Mouse (Mus musculus): ENCODE measurements around the gene Aoc2. TPM values are rescaled to one million over a fixed set of nuclear protein-coding genes. Genes with fewer than 3 reads are reported as not detected.

Gene Aoc2
- total and polyA plus RNA-seq, 3 experiments = 1.6 to 2.3 (median 2.2) TPM

- no peak overlapping the region for H3K4me3 ChIP-seq
- H3K4me1 ChIP-seq (ENCODE audit: control insufficient read depth, insufficient read depth, low read length) = no peaks in the 10 kb centered on the region
- intact Hi-C loops (cut with DNase I) = no loop called here
- no peaks in the 10 kb centered on the region for H3K36me3 ChIP-seq (ENCODE audit: control insufficient read depth, insufficient read depth, low read length)
- H3K9ac ChIP-seq (ENCODE audit: low read depth, low read length) = no peak overlapping the region
- H3K27ac ChIP-seq = no peak overlapping the region
- H3K27me3 ChIP-seq (ENCODE audit: control insufficient read depth, insufficient read depth, low read length) = no peaks in the 10 kb centered on the region
- no peak for DNase-seq
- H3K79me2 ChIP-seq (replicated peaks; ENCODE audit: control insufficient read depth, insufficient read depth, low read length) = no peaks in the 10 kb centered on the region
- TF ChIP-seq EP300 (IDR thresholded peaks at IDR 0.05; ENCODE audit: insufficient read depth, low read depth, low read length) (no peak), POLR2A (IDR thresholded peaks at IDR 0.05; ENCODE audit: insufficient read depth, low read depth, low read length) (no peak), CTCF (IDR thresholded peaks at IDR 0.05) (no peak)
- WGBS = 74% methylated on average over 3 of the region's 3 CpGs
Observed at GRCm38 (mm10) chr11:101311083-101311482, 13.8 kb upstream of the Aoc2 start.

GRCm38 (mm10) chr11:101312150-101312549, 12.7 kb upstream of the Aoc2 start:
- DNase-seq = no peak
- H3K27ac ChIP-seq = no peak overlapping the region
- H3K79me2 ChIP-seq (replicated peaks; ENCODE audit: control insufficient read depth, insufficient read depth, low read length) = peaks cover 5% of the 10 kb centered on the region; the same call in 1 of the 2 replicates
- no peak overlapping the region for H3K9ac ChIP-seq (ENCODE audit: low read depth, low read length)
- H3K36me3 ChIP-seq (ENCODE audit: control insufficient read depth, insufficient read depth, low read length) = no peaks in the 10 kb centered on the region
- TF ChIP-seq POLR2A (IDR thresholded peaks at IDR 0.05; ENCODE audit: insufficient read depth, low read depth, low read length) (no peak), CTCF (IDR thresholded peaks at IDR 0.05) (no peak), EP300 (IDR thresholded peaks at IDR 0.05; ENCODE audit: insufficient read depth, low read depth, low read length) (no peak)
- H3K27me3 ChIP-seq (ENCODE audit: control insufficient read depth, insufficient read depth, low read length) = no peaks in the 10 kb centered on the region
- no peak overlapping the region for H3K4me3 ChIP-seq
- WGBS = 15% methylated on average over 3 of the region's 3 CpGs
- 0 out of 2 replicates have a peak, but pooled peaks cover 1% of the 10 kb centered on the region for H3K4me1 ChIP-seq (ENCODE audit: control insufficient read depth, insufficient read depth, low read length)
- intact Hi-C loops (cut with DNase I) = no loop called here

DNA sequence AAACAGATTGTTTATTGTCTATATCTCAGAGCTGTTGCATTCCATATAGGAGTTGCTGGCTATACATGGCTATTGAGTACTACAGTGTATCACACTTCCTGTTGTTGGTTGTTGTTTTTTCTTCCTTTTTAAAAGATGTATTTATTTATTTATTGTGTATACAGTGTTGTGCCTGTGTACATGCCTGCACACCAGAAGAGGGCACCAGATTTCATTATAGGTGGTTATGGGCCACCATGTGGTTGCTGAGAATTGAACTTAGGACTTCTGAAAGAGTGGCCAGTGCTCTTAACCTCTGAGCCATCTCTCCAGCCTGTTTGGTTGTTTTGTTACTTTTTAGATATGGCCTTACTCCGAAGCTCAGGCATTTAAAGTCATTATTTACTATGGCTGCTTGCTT, 10.3 kb upstream of the Aoc2 start:
- DNase-seq = no peak
- H3K79me2 ChIP-seq (replicated peaks; ENCODE audit: control insufficient read depth, insufficient read depth, low read length) = peaks cover 5% of the 10 kb centered on the region
- WGBS = 97% methylated on average over 1 of the region's 1 CpGs
- intact Hi-C loops (cut with DNase I) = no loop called here
- no peaks in the 10 kb centered on the region for H3K27me3 ChIP-seq (ENCODE audit: control insufficient read depth, insufficient read depth, low read length)
- TF ChIP-seq CTCF (IDR thresholded peaks at IDR 0.05) (peak; percentile 19), EP300 (IDR thresholded peaks at IDR 0.05; ENCODE audit: insufficient read depth, low read depth, low read length) (no peak), POLR2A (IDR thresholded peaks at IDR 0.05; ENCODE audit: insufficient read depth, low read depth, low read length) (no peak)
- no peak overlapping the region for H3K9ac ChIP-seq (ENCODE audit: low read depth, low read length)
- no peaks in the 10 kb centered on the region for H3K36me3 ChIP-seq (ENCODE audit: control insufficient read depth, insufficient read depth, low read length)
- H3K4me1 ChIP-seq (ENCODE audit: control insufficient read depth, insufficient read depth, low read length) = 0 out of 2 replicates have a peak, but pooled peaks cover 1% of the 10 kb centered on the region
- no peak overlapping the region for H3K27ac ChIP-seq
- no peak overlapping the region for H3K4me3 ChIP-seq

GRCm38 (mm10) chr11:101315082-101315650, 9.7 kb upstream of the Aoc2 start:
- WGBS = 82% methylated on average over 8 of the region's 8 CpGs
- H3K9ac ChIP-seq (ENCODE audit: low read depth, low read length) = no peak overlapping the region; the same call in 1 of the 2 replicates
- 0 out of 2 replicates have a peak, but pooled peaks cover 1% of the 10 kb centered on the region for H3K4me1 ChIP-seq (ENCODE audit: control insufficient read depth, insufficient read depth, low read length)
- H3K27ac ChIP-seq = peak overlapping the region; percentile 89
- H3K79me2 ChIP-seq (replicated peaks; ENCODE audit: control insufficient read depth, insufficient read depth, low read length) = peaks cover 5% of the 10 kb centered on the region
- H3K36me3 ChIP-seq (ENCODE audit: control insufficient read depth, insufficient read depth, low read length) = no peaks in the 10 kb centered on the region
- intact Hi-C loops (cut with DNase I) = no loop called here
- no peak for DNase-seq
- no peaks in the 10 kb centered on the region for H3K27me3 ChIP-seq (ENCODE audit: control insufficient read depth, insufficient read depth, low read length)
- TF ChIP-seq CTCF (IDR thresholded peaks at IDR 0.05) (no peak), POLR2A (IDR thresholded peaks at IDR 0.05; ENCODE audit: insufficient read depth, low read depth, low read length) (no peak), EP300 (IDR thresholded peaks at IDR 0.05; ENCODE audit: insufficient read depth, low read depth, low read length) (no peak)
- peak overlapping the region; percentile 100 for H3K4me3 ChIP-seq

GRCm38 (mm10) chr11:101315665-101316500, 9.0 kb upstream of the Aoc2 start, which contains the start of gene Psme3:
Gene Psme3, plus strand, starts transcription at chr11:101316213.
- Histone ChIP-seq H3K4me1 (ENCODE audit: control insufficient read depth, insufficient read depth, low read length) (0 out of 2 replicates have a peak, but pooled peaks cover 1% of the 10 kb centered on the region), H3K27ac (peak within 1 kb of the TSS; percentile 89), H3K9ac (ENCODE audit: low read depth, low read length) (peak within 1 kb of the TSS; percentile 88), H3K36me3 (ENCODE audit: control insufficient read depth, insufficient read depth, low read length) (no peaks in the 10 kb centered on the region), H3K27me3 (ENCODE audit: control insufficient read depth, insufficient read depth, low read length) (no peaks in the 10 kb centered on the region), H3K4me3 (peak within 1 kb of the TSS; percentile 100), H3K79me2 (replicated peaks; ENCODE audit: control insufficient read depth, insufficient read depth, low read length) (peaks cover 5% of the 10 kb centered on the region)
- under 1% methylated on average over 62 of the region's 62 CpGs for WGBS
- intact Hi-C loops (cut with DNase I) = no loop called here
- TF ChIP-seq POLR2A (IDR thresholded peaks at IDR 0.05; ENCODE audit: insufficient read depth, low read depth, low read length) (peak; percentile 63), EP300 (IDR thresholded peaks at IDR 0.05; ENCODE audit: insufficient read depth, low read depth, low read length) (peak; percentile 54; the same call in 1 of the 2 replicates), CTCF (IDR thresholded peaks at IDR 0.05) (peak; percentile 32)
- peak; percentile 95 for DNase-seq

All from heart, adult 2 months (tissue).